Mouse (Mus musculus): ENCODE data around the gene Tnxb.

- no peak for TF ChIP-seq CTCF (IDR thresholded peaks at IDR 0.05; ENCODE audit: insufficient read depth, low read depth, low read length)
- no peak for TF ChIP-seq POLR2A (IDR thresholded peaks at IDR 0.05; ENCODE audit: insufficient read depth, low read depth, low read length)
These were observed 20.1 kb downstream of the Tnxb start for GRCm38 (mm10) chr17:34690458-34690857.

Data from olfactory bulb, adult 2 months (tissue).